Mouse (Mus musculus): ENCODE results near the gene Cyth1.
A peak's percentile ranks its signal among the peaks of the same experiment; 100 is the strongest.

The Cyth1 gene

DNA sequence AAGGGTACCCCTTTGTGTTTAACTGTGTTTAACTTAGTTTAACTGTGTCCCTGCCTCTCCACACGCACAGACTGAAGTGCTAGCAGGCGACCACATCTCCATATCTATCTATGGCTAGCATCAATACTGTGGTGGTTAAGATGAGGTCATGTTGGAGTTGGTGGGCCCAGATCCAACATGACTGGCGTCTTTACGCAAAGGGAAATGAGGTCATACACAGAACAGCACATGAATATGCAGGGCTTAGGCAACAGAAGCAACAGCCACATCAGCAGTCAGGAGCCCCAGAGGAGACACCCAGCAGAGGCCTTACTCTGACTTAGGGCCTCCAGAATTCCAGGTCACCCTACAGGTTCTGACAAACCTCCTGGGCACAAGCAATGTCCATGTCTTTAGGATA, 95.4 kb downstream of the Cyth1 start:
- DNase-seq (ENCODE audit: low spot score), result no peak

DNA sequence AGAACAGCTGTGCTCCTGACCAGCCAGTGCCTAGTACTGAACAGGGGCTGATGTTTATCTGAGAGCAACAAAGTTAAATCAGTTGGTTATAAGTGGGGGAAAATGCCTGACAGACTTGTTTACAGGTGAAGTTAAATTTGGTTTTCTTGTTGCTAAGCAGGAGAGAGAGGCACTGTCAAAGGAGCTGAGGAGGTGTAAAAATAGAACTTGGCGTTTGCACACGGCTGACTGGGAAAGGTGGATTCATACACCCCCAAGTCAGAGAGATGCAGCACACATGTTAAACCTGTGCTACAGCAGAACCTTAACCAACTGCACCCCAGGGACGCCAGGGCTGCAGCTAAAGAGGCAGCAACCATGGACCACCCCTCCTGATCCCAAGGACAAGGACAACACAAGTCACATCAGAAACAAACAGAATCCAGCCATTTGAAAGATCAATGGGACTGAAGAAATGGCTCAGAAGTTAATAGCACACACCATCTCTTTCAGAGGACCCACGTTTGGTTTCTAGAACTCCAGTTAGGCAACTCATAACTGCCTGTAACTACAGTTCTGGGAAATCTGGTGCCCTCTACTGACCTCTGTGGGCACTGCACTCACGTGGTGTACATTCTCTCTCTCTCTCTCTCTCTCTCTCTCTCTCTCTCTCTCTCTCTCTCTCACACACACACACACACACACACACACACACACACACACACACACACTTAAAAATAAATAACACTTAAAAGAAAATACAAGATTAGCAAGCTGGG, 96.8 kb downstream of the Cyth1 start:
- no peak for DNase-seq (ENCODE audit: low spot score)

DNA sequence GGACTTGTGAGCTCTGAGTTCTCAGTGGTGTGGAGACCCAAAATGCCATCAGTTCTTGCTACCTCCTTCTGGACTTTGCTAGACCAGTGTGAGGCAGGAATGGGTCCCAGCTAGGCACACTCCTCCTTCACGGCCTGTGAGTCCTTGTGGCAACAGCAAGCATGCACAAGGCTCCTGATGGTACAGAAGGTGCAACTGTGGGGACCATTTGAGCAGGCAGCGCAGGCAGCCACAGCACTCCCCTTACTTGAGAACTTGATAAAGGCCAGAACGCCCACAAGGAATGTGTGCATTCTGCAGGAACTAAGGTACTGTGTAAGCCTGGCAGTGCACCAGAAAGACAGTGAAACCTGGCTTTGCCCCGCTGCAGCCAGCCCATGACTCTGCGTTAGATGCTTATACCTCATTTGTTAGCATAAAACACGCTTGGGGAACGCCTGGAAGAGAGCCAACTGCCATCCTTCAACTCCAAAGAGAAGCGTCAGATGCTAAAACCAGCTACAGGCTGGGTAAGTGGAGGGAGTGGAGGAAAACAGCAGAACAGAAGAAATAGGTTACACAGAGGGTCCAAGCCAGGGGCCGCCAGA, 98.2 kb downstream of the Cyth1 start:
- DNase-seq (ENCODE audit: low spot score), result no peak

DNA sequence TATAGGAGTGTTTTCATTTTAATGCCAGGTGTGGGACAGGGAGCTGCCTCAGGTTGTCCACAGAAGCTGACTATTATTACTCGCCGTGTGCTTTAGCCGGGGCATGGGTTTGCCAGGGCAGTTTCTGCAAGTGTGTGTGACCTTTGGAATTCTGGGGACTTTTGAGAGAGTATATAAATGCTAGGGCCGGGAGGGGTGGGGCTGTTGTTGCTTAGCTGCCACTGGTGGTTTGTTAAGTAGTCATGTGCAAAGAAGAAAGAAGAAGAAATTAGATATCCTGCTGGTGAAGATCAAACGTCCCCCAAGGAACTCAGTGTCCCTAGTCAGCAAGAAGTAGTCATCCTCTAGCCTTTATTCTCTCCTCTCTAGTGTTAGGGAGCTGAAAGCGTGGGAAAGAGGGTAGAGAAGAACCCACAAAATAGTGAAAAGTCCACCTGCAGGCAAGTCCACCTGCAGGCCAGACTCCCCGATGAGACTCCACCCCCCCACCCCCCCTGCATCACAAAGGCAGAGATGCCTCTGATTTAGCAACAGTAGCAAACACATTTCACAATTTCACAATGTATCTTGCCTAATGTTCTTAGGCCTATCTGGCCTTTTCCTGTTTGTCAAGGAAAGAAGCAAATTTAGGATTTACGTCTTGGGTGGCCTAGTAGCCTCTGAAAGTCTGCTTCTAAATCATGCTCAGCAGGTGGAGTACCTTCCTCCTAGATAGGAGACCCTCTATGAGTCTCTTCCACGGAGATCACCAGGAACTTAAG, 100.3 kb downstream of the Cyth1 start:
- no peak for DNase-seq (ENCODE audit: low spot score)

DNA sequence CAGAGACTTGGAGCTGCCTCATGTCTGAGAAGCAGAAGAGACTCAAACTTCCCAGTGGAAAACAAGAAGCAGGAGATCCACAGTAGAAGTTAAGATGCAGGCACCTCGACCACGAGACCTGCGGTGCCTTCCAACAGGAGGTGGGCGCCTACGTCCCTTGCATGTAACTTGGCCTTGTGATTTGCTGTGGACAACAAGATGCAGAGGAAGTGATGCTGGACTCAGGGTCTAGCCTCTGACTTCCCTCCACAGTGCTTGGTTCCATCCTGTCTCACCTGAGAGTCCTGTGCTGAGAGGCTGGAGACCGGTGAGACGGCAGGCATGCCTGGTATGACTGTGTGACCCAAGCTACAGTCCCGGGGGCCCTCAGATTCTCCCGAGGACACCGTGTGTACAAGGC, 101.9 kb downstream of the Cyth1 start:
- no peak for DNase-seq (ENCODE audit: low spot score)

DNA sequence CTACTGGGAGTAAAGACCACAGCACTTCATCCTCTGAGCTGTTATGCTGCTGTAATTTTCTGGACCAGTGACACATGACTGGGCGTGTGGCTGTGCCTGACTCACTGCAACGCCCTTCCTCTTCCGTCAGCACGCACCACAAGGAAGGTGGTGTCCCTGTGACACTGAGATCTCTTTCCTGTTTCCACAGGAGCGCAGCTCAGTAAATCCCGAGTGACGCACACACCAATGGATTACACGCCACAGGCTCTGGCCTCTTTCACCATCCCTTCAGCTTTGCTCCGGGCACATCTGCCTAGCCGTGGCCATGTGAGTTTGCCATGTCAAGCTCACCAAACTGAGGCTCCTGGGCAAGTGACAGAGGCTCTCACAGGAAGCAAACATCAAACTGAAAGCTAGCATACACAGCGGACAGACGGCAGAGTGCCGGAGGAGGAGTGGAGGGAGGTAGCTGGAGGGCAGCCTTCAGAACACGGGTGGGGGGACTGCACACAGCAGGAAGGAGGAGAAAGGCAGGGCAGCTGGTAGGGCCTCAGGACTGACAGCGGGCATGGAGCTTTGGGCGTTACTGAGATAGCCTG, 102.5 kb downstream of the Cyth1 start:
- no peak for DNase-seq (ENCODE audit: low spot score)

DNA sequence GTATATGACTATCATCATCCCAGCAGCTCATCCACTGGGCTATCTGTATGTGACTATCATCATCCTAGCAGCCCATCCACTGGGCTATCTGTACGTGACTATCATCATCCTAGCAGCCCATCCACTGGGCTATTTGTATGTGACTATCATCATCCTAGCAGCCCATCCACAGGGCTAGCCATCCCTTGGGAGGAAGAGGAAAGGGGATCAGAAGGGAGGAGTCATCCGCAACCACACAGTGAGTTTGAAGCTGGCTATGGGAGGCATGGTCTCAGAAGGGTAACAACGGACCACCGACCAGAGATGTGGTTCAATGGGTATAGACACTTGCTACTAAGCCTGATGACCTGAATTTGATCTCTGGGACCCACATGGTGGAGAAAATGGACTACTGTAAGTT, 103.3 kb downstream of the Cyth1 start:
- no peak for DNase-seq (ENCODE audit: low spot score)

DNA sequence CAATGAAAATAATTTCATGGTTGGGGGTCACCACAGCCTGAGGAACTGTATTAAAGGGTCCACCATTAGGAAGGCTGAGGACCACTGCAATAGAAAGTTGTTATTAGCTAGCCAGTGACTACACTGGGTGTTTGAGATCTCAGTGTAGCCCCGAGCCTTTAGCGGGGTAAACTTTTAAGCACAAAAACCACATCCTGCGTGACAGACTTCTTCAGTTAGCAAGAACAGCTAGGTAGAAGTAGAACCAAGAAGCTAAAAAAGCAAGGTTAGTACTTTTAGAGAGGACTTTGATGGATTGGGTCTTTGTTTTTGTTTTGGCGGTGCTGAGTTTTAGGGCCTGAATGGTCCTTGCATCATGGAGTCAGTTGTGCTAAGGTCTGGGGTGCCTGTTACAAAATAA, 104.7 kb downstream of the Cyth1 start:
- no peak for DNase-seq (ENCODE audit: low spot score)

DNA sequence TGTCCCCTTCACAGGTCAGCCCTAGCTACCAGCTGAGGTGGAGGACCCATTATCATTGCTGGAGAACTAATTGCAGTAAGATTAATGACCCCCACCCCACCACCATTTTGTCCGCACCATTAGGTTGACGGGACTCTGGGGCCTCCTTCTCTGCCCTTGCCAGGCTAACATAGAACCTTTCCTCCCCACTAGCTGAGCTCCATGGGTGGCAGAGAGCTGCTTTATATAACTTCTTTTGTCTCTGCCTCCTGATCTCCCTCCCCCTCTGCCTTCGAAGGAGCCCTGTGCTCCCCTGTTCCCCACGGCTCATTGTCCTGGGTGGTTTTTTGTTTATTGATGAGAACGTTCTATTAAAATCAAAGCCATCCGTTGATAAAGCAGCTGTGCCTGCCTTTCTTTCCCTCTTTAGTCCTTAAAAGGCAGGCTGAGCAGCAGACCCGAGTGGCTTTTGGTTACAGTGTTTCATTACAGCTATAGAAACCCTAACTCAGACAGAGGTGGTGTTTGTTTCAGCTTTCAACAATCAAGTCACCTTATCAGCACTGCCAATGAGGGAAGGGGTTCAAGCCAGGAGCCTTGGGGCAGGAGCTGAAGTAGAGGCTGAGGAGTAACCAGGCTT, 105.7 kb downstream of the Cyth1 start:
- DNase-seq (ENCODE audit: low spot score), result peak; percentile 63

DNA sequence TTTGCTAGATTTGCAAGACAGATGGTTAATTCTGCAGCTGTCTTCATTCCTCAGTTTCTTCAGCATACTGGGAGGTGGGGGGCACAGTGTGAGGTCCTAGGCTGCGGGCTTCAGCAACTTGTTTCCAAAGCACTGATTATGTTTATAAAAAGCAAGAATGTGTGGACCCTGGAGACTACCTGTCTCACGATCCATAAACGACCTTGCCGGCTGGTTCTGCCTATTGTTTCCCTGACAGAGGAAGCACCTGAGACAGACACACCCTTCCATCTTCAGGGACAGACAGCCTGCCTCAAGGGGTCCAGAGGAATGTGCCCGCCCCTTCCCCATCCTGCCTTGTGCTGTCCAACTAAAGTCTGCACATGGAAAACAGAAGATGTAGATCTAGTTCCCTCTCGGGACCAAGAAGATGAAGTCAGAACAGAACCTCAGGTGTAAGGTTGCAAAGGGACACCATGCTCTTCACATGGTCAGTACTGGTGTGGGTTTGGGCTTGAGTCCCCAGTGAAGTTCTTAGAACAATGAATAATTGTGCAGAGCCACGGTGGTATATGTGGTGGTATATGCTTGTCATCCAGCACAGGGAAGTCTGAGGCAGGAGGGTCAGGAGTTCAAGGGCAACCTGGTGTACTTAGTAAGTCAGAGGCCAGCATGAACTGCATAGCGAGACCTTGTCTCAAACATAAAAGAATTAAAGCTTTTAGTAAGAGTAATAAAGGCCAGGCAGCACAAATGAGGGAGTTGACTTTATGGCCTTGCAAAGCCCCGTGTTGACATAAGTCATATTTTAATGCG, 107.4 kb downstream of the Cyth1 start:
- DNase-seq (ENCODE audit: low spot score), result no peak

DNA sequence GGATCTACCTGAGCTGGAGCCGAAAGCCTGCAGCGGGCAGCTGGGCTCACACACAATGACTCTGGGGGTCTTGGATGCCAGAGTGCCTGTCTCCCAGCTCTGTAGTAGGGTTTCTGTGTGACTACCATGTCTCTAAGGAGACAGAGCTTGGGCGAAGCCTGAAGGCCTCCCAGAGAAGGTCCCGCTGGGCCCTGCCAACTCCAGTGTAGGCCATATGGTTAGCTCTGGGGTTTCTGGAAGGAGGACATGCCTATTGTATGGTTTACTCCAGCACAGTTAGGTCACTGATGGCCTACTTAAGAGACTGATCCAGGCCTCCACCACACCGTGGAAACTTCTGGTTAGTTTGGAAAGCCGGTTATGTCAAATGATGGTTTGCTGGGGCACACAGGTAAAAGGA, 110.0 kb downstream of the Cyth1 start:
- DNase-seq (ENCODE audit: low spot score), result no peak

DNA sequence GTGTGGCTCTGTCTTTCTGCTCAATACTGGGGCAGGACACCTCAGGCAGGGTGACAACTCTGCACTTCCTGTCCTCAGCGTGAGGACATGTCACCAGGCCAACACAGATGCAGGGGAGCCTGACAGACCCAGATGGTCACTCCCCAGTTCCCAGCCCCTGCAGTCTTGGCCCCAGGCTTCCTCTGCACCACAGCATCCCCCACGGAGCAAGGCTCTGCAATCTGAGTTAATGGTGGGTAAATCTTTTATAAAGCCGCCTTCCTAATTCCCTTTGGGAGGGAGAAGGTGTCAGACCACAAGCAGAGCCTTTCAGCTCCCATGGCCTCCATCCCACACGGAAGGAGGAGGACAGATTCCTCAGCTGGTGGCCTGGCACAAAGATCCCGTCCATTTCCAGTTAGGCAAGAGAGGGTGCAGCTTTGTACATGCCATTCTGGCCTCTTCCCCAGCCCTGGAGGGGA, 112.2 kb downstream of the Cyth1 start:
- DNase-seq (ENCODE audit: low spot score), result no peak

DNA sequence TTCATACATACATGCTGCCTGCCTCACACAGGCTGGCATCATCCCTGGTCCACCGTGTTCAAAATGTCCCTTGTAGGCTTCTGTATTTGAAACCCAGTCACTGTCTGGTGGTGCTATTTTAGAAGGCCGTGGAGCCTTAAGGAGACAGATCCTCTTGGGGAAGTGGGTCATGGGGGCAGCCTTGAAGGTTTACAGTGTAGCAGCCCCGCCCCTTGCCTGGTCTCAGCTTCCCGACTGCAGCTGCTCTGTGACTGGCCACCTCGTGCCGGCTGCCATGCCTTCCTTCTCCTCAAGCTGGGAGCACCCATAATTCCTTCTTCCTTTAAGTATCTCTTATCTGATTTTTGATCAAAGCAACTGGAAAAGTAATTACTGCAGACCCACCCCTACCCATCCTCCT, 113.1 kb downstream of the Cyth1 start:
- no peak for DNase-seq (ENCODE audit: low spot score)

DNA sequence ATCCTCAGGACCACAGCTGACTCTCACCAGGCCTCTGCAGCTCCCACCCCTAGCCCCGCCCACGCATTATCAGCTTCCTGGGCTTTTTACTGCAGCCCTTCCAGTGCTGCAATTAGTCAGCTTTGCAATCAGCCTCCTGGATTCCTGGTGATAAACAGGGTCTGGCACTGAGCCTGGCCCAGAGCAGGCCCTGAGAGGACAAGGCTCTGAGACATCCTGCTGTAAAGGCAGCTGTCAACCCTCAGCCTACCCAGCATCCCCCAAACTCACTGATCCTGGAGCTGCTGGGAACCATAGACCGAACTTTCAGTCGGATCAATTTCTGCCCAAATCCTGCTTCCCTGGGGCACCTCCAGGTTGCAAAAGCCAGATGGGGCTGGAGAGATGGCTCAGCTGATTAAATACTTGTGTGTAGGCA, 114.6 kb downstream of the Cyth1 start:
- DNase-seq (ENCODE audit: low spot score), result no peak

DNA sequence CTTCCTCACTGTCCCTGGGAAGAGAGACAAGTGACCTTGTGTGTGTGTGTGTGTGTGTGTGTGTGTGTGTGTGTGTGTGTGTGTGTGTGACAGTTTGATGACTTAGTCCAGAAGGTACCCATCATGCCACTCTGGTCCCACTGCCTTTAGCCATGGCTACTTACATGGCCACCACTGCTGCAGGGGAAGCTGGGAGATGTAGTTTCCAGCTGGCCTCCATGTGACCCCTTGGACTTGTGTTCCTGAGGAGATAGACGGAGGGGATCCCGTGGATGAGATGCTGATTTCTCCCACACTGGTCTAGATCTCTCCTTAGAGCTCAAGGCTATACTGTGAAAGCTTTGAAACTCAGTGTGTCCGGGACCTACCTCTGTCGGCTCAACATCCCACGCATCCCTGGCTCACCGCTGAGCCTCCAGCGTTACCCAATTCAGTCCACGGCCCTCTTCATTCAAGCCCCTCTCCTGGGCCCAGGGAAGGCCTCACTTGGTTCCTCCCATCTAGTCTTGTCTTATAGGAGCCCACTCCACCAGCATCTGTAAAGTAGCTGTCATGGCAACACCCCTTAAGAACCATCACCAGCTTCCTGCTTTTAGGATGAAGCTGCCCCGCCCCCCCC, 115.2 kb downstream of the Cyth1 start:
- no peak for DNase-seq (ENCODE audit: low spot score)

DNA sequence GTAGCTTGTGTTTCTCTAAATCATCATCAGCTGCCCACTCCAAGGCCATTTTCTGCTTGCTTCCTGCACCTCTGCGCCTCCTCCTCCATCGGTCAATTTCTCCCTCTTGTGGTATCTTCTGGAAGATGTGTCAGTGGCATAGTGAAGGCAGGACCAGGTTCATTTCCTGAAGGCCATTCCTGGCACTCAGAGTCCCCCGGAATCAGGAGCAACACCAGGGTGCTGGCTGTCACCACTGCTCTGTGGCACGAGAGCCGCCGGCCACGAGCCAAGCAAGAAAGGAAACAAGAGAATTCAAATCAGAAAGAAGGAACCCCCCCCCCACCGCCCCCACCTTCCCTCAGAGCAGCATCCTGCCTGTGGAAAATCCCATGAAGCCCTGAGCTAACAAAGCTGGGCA, 116.3 kb downstream of the Cyth1 start:
- DNase-seq (ENCODE audit: low spot score), result no peak

DNA sequence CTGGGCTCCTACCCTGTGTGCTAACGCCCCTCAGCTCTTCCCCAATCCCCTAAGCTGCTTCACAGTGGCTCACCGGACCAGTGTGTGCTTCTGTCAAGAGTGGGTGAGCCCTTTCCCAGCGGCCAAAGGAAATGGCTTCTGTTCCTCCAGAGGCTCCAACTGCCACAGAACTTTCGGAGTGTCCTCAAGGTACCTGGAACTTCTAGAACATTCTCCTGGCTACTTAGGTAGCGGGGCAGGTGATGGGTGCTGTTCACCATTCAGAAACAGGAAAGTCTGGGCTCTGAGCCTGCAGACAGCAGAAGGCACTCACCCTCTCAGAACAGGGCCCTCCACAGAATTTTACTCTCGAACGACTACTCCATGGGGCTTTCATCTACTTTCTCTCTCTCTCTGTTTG, 117.9 kb downstream of the Cyth1 start, which contains the start of gene Dnah17:
Gene Dnah17 (minus strand): TSS at position 101 of the 400 bp plus-strand sequence.
- DNase-seq (ENCODE audit: low spot score), result no peak

DNA sequence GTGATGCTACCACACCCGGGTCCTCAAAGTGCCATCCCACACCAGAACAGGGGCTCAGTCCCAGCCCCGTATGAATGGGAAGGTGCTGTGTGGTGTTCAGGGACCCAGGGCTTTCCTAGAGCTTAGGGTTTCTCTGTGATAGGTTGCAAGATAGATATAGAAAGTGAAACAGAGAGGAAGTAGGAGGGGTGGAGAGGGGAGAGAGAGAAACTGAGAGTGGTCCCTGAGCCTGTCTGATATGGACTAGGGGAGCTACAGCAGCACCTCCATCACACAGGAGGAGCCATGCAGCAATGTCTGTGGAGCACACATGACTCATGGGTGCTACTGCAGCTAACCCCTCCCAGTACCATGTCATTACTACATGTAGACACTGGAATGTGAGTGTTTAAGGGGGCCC, 118.6 kb downstream of the Cyth1 start:
- no peak for DNase-seq (ENCODE audit: low spot score)

DNA sequence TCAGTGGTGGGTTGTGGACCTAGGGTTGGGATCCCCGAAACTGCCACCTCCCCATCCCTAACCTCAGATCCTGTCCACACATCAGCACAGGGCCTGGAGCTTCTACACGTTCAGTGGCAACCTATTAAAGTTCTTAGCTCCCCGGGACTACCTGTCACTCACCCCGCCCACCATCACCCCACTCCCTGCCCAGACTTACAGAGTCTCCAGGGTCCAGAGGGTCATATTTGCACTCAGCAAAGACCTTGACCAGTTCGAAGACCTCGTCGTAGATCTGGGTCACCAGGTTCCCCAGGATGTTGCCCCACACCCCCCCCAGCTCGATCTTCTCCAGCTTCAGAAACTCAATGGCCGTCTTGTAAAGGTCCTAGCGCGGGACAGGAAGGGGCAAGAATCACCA, 126.8 kb downstream of the Cyth1 start:
- no peak for DNase-seq (ENCODE audit: low spot score)

DNA sequence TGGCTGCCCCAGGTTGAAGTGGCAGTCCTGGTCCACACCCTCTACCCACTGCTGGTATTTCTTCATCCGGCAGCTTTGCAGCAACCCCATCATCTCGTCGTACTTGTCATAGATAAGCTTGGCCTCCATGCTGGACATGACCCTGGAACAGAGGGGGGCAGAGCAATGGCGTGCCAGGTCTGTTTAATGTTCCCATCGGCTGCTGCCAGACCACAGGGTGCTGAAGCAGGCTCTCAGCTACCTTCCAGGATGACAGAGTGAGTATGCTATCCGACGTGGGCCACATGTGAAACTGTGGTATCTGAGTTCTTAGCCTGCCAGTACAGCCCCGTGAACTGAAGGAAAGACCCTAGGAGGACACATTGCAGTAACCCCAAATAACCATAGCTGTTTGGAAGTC, 129.6 kb downstream of the Cyth1 start:
- no peak for DNase-seq (ENCODE audit: low spot score)

DNA sequence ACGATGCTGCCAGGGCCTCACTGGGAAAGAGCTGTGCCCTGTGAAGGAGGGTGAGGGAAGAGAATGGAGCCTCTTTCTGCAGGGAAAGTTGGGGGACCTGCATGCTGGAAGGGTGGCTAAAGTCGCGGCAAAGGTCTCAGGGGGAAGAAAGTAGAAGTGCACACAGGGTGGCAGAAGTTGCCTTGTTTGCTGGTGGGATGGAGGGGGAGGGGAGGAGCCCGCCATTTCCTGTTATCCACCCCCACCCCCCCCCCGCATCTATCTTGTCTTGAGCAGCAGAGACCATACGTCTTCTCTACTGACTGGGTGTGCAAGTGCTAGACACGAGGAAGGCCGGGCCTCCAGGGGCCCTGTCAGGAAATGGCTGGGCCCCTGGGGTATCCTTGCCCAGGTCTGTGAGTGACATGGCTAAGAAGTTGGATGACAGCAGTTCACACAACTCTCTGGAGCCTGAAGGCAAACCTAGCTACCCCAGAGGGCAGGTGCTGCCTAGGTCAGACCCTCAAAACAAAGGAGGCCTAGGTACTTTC, 133.7 kb downstream of the Cyth1 start:
- no peak for DNase-seq (ENCODE audit: low spot score)
